Mouse (Mus musculus): ENCODE data around the gene Dazap2. TPM values are rescaled to one million over a fixed set of nuclear protein-coding genes. Genes with fewer than 3 reads are reported as not detected.

The Dazap2 gene
- polyA plus RNA-seq, 1 experiment from 2014 or later: 162 TPM

GRCm38 (mm10) chr15:100667871-100668545, 52.9 kb downstream of the Dazap2 start:
- 0 out of 2 replicates have a peak, but pooled peaks cover 7% of the 10 kb centered on the region for H3K4me1 ChIP-seq (replicated peaks)
- ATAC-seq: no peak
- no peaks in the 10 kb centered on the region for H3K27me3 ChIP-seq
- 89% methylated on average over 5 of the region's 5 CpGs for WGBS
- no peak overlapping the region for H3K9ac ChIP-seq (replicated peaks)
- no peaks in the 10 kb centered on the region for H3K36me3 ChIP-seq
- H3K27ac ChIP-seq: no peak overlapping the region
- H3K4me3 ChIP-seq (replicated peaks): no peak overlapping the region
- H3K4me2 ChIP-seq (replicated peaks): no peak overlapping the region
- H3K9me3 ChIP-seq: no peaks in the 10 kb centered on the region

GRCm38 (mm10) chr15:100669337-100669736, 54.2 kb downstream of the Dazap2 start, which contains the start of gene Bin2:
TSS of gene Bin2 (minus strand) at chr15:100669553.
- Histone ChIP-seq H3K9ac (replicated peaks) (no peak within 1 kb of the TSS), H3K27ac (no peak within 1 kb of the TSS), H3K36me3 (no peaks in the 10 kb centered on the region), H3K27me3 (no peaks in the 10 kb centered on the region), H3K9me3 (no peaks in the 10 kb centered on the region), H3K4me3 (replicated peaks) (no peak within 1 kb of the TSS), H3K4me2 (replicated peaks) (no peak within 1 kb of the TSS), H3K4me1 (replicated peaks) (0 out of 2 replicates have a peak, but pooled peaks cover 11% of the 10 kb centered on the region)
- WGBS: 89% methylated on average over 20 of the region's 20 CpGs
- no peak for ATAC-seq

GRCm38 (mm10) chr15:100670004-100670403, 54.9 kb downstream of the Dazap2 start:
- WGBS: 76% methylated on average over 8 of the region's 8 CpGs
- no peaks in the 10 kb centered on the region for H3K36me3 ChIP-seq
- no peak for ATAC-seq

More at GRCm38 (mm10) chr15:100670004-100670403, 54.9 kb downstream of the Dazap2 start:
- H3K27me3 ChIP-seq: no peaks in the 10 kb centered on the region
- no peak overlapping the region for H3K9ac ChIP-seq (replicated peaks)
- no peaks in the 10 kb centered on the region for H3K9me3 ChIP-seq
- no peak overlapping the region for H3K27ac ChIP-seq
- H3K4me2 ChIP-seq (replicated peaks): no peak overlapping the region
- H3K4me3 ChIP-seq (replicated peaks): no peak overlapping the region
- H3K4me1 ChIP-seq (replicated peaks): 0 out of 2 replicates have a peak, but pooled peaks cover 11% of the 10 kb centered on the region

Small RNAs within 50 kb of the gene (microRNA-seq; reads per million reads assigned to microRNA genes)
- gene Mir6961: not detected

Other genes with a start within 250 kb of the Dazap2 start
- 0.08 and 0.11 TPM in 2 replicates for gene Gm5475, start 193.2 kb upstream of the Dazap2 start, polyA plus RNA-seq (2015; fragmentation: Nextera tagmentation; extraction: Ambion mirVana)
- 21.5 TPM in 2 replicates for gene Slc11a2, start 190.3 kb upstream of the Dazap2 start, polyA plus RNA-seq (2015; fragmentation: Nextera tagmentation; extraction: Ambion mirVana)
- gene Letmd1, start 146.3 kb upstream of the Dazap2 start, polyA plus RNA-seq (2015; fragmentation: Nextera tagmentation; extraction: Ambion mirVana): 55.1 and 55.2 TPM in 2 replicates
- 44.7 and 45.7 TPM in 2 replicates for gene Csrnp2, start 119.9 kb upstream of the Dazap2 start, polyA plus RNA-seq (2015; fragmentation: Nextera tagmentation; extraction: Ambion mirVana)
- 48.2 and 48.4 TPM in 2 replicates for gene Tfcp2, start 63.3 kb upstream of the Dazap2 start, polyA plus RNA-seq (2015; fragmentation: Nextera tagmentation; extraction: Ambion mirVana)
- 45.5 and 47.8 TPM in 2 replicates for gene Pou6f1, start 15.4 kb upstream of the Dazap2 start, polyA plus RNA-seq (2015; fragmentation: Nextera tagmentation; extraction: Ambion mirVana)
- 2.4 and 2.9 TPM in 2 replicates for gene Smagp, start 21.6 kb downstream of the Dazap2 start, polyA plus RNA-seq (2015; fragmentation: Nextera tagmentation; extraction: Ambion mirVana)
- 1.2 and 1.3 TPM in 2 replicates for gene Bin2, start 54.2 kb downstream of the Dazap2 start, polyA plus RNA-seq (2015; fragmentation: Nextera tagmentation; extraction: Ambion mirVana)
- 0.34 and 1.1 TPM in 2 replicates for gene Cela1, start 72.6 kb downstream of the Dazap2 start, polyA plus RNA-seq (2015; fragmentation: Nextera tagmentation; extraction: Ambion mirVana)
- gene Galnt6, start 114.0 kb downstream of the Dazap2 start, polyA plus RNA-seq (2015; fragmentation: Nextera tagmentation; extraction: Ambion mirVana): not detected in 2 replicates
- gene Slc4a8, start 146.4 kb downstream of the Dazap2 start, polyA plus RNA-seq (2015; fragmentation: Nextera tagmentation; extraction: Ambion mirVana): 23.3 and 23.4 TPM in 2 replicates

Measured in midbrain, embryonic 13.5 days (tissue).